In the genomic region with DNA sequence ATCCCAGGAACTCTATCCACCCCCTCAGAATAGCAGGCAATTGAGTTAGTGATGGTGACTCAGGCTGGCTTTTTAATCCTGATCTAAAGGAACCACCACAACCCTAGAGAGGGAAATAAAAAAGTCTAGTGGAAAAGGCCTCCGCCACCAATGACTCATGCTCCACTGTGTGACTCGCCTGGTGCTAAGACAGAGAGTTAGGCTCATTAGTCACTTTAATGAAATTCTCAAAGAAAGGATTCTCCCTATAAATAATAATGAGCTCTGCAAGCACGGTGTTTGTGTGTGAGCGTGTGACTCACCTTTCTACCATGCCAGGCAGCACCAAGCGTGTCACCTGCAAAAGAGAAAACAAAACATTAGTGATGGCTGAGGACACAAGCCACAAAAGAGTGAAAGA, we compare ENCODE assay signal across 18 mouse cellular contexts. TPM values are rescaled to one million over a fixed set of nuclear protein-coding genes. Genes with fewer than 3 reads are reported as not detected.
DNase-seq lines count a peak whose midpoint lies in the region.
"Had no signal": no experiment of that assay in that cellular context is flagged by ENCODE, and none has a peak within 500 bp of the region (broad histone marks: within the 10 kb centered on the region; RNA-seq: fewer than 3 reads in every experiment).

No protein-coding gene starts in this region.

- intact Hi-C loops in left cerebral cortex, postnatal 4 days (cut with DNase I) = loop anchor here (5.0 kb wide), 1 partner anchor 190 kb away; no protein-coding TSS in a partner anchor

- peak; percentile 44 to 76 for DNase-seq in adrenal gland, adult (ENCODE audit: inconsistent age in 2 of 2, low spot score in 1 of 2)
- no peak for DNase-seq in adrenal gland, postnatal 10 days
- DNase-seq in left cerebral cortex, adult 11 months (ENCODE audit: low spot score) = peak; percentile 32
- no peak for DNase-seq in left cerebral cortex, postnatal 4 days
- DNase-seq in 416B (ENCODE audit: low read depth) = peak; percentile 78
- DNase-seq in brain, adult 2 months (ENCODE audit: low read depth, low spot score) = peak; percentile 92
- DNase-seq in embryo, embryonic 11 days = no peak
- no peak for DNase-seq in cerebellum, adult 18-20 months
- DNase-seq: cerebellum, adult 2 months; gastrocnemius, postnatal 25 days; kidney, adult 8-10 months; kidney, postnatal 36 days; lung, postnatal 10 days; thymus, adult 18-20 months had no signal

RNA-seq across cellular contexts. Expression of a gene that starts 41.3 kb away (rescaled TPM):
- total RNA-seq in adrenal gland, postnatal 10 days (2021) = 10 to 100 TPM; 57.2 to 67.8 TPM
- total RNA-seq in left cerebral cortex, postnatal 4 days (2021) = 10 to 100 TPM; 33.7 to 43.3 TPM

RNA-seq across cellular contexts. Expression of a gene that starts 55.8 kb away (rescaled TPM):
- not detected for total RNA-seq in adrenal gland, postnatal 10 days (2021)
- not detected for total RNA-seq in left cerebral cortex, postnatal 4 days (2021)
- total RNA-seq: common myeloid progenitor, adult 5-6 weeks; gastrocnemius, postnatal 25 days; heart, adult 8-10 months; layer of hippocampus, postnatal 10 days; megakaryocyte, adult 5-6 weeks had no signal

Comparison
In these comparisons a context has a peak if more than half of its experiments do, and no peak if none do; other contexts are left out.
1. DNase-seq: peak in adrenal gland, adult (2 of 2), left cerebral cortex, adult 11 months (single experiment), 416B (single experiment) and brain, adult 2 months (single experiment); none in adrenal gland, postnatal 10 days (single experiment), left cerebral cortex, postnatal 4 days (single experiment), embryo, embryonic 11 days (single experiment) and cerebellum, adult 18-20 months (0 of 2).